Mouse (Mus musculus): Measurements from ENCODE around the gene Yjefn3. TPM values are rescaled to one million over a fixed set of nuclear protein-coding genes. Genes with fewer than 3 reads are reported as not detected.

Yjefn3 gene
- polyA plus RNA-seq, 1 experiment: 8.4 TPM

DNA sequence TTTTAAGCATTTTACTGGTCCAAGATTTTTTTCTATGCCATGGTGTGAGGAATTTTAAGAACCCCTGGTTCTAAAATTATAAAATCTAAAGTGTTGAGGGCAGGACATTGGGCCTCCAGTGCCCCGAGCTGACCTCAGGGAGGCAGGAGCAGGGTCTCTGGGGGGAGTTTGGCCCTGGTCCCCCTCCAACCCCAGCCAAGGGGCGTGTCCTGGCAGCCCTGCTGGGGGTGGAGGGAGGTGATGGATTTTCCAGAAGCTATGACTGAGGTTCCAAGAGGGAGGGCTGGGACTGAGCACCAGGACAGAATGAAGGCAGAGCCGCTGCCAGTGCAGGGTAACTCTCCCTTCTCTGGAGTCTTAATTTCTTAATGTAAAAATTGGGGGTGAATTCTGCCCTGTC is 24.5 kb downstream of the Yjefn3 start:
- no peaks in the 10 kb centered on the region for H3K4me1 ChIP-seq (ENCODE audit: control insufficient read depth, insufficient read depth, insufficient read length, low read length)
- H3K27ac ChIP-seq (replicated peaks; ENCODE audit: low read depth, low read length): no peak overlapping the region
- H3K4me3 ChIP-seq (ENCODE audit: insufficient read depth, low read depth, low read length): no peak overlapping the region

DNA sequence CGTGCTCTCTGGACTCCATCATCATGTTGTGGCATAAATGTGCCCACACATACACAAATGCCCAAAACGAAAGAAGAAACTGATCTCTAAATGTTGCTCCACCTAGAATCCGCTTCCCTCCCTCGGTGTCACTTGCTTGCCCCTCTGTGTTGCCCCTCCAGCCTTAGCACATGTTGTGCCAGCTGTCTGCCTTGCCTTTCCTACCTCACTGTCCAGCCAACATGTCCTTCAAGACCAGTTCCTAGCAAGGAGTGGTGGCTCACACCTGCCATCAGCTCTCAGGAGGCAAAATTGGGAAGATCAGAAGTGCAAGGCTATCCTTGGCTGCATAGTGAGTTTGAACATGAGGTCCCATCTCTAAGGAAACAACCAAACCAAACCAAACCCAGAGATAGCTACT is 25.1 kb downstream of the Yjefn3 start:
- H3K4me1 ChIP-seq (ENCODE audit: control insufficient read depth, insufficient read depth, insufficient read length, low read length): no peaks in the 10 kb centered on the region
- no peak overlapping the region for H3K27ac ChIP-seq (replicated peaks; ENCODE audit: low read depth, low read length)
- no peak overlapping the region for H3K4me3 ChIP-seq (ENCODE audit: insufficient read depth, low read depth, low read length)

DNA sequence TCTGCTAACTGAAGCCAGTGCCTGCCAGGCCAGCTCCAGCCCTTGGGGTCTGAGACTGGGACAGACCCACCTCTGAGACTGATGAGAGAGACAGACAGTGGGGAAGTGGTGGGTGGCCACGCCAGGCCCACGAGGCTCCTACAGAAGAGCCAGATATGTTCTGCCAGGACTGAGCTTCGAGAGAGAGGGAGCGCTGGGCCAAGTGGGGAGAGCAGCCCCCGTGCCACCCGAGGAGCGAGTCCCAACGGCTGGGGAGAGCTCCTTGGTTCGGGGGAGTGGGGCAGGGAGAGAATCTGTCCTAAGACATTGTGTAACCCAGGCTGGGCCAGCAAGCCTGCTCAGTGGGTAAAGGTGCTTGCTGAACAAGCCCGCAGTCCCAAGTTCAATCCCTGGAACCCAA is 25.5 kb downstream of the Yjefn3 start:
- Histone ChIP-seq H3K27ac (replicated peaks; ENCODE audit: low read depth, low read length) (no peak overlapping the region), H3K4me1 (ENCODE audit: control insufficient read depth, insufficient read depth, insufficient read length, low read length) (no peaks in the 10 kb centered on the region)

DNA sequence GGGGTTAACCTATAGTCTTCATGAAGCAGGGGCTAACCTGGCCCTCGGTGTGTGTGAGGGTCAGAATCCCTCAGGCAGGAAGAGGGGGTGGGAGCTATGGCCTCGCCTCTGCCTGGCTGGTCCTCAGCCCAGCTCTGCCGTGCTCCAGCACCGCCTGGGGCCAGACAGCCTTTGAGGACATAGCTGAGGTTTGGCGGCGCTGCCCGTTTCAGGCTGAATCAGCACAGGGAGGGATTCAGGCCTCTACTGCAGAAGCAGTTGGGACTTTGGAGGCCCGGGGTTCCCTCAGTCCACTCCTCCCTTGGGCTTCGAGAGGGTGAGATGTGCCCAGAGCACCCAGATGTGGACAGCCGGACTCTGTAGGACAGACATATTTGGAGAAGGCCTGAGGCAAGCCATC is 26.4 kb downstream of the Yjefn3 start:
- no peak overlapping the region for H3K4me3 ChIP-seq (ENCODE audit: insufficient read depth, low read depth, low read length)
- no peak overlapping the region for H3K27ac ChIP-seq (replicated peaks; ENCODE audit: low read depth, low read length)
- no peaks in the 10 kb centered on the region for H3K4me1 ChIP-seq (ENCODE audit: control insufficient read depth, insufficient read depth, insufficient read length, low read length)

More for the DNA sequence above, 25.5 kb downstream of the Yjefn3 start:
- H3K4me3 ChIP-seq (ENCODE audit: insufficient read depth, low read depth, low read length): no peak overlapping the region

DNA sequence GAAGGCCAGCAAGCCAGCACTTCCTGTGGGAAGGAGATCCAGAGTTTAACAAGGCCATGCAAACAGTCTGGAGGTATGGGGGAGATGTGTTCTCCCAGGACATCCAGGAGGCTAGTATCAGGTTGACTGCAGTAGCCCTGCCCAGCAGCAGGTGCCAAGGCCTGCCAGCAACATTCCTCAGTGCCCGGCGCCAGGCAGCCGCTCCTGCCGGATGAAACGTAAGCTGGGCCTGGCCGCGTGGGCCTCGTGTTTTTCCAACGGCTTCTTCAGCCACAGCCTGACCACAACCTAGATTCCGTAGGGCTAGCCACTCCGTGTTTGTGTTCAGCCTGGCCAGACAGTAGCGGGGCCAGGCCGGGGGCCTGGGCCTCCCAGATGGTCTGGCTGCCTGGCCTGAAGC is 27.9 kb downstream of the Yjefn3 start:
- H3K27ac ChIP-seq (replicated peaks; ENCODE audit: low read depth, low read length): no peak overlapping the region
- H3K4me3 ChIP-seq (ENCODE audit: insufficient read depth, low read depth, low read length): no peak overlapping the region
- H3K4me1 ChIP-seq (ENCODE audit: control insufficient read depth, insufficient read depth, insufficient read length, low read length): no peaks in the 10 kb centered on the region

DNA sequence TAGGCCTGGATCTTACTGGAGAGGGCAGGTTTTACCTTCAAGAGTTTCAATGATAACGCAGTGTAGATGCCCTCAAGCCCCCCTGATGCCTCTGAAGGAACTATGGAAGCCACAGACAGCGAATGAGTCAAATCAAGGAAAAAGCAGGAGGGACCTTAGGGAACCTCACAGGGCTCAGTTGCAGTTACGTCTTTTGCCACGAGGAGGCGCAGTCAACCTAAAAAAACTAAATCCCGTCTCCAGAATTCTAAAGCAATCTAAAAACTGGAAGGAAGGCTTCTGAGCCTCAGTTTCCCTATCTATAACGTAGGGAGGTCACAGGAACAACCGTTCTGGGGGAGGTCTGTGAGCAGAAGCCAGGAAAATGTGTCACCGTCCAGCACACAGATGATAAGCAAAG is 28.4 kb downstream of the Yjefn3 start:
- no peak overlapping the region for H3K27ac ChIP-seq (replicated peaks; ENCODE audit: low read depth, low read length)
- H3K4me1 ChIP-seq (ENCODE audit: control insufficient read depth, insufficient read depth, insufficient read length, low read length): no peaks in the 10 kb centered on the region
- H3K4me3 ChIP-seq (ENCODE audit: insufficient read depth, low read depth, low read length): no peak overlapping the region

DNA sequence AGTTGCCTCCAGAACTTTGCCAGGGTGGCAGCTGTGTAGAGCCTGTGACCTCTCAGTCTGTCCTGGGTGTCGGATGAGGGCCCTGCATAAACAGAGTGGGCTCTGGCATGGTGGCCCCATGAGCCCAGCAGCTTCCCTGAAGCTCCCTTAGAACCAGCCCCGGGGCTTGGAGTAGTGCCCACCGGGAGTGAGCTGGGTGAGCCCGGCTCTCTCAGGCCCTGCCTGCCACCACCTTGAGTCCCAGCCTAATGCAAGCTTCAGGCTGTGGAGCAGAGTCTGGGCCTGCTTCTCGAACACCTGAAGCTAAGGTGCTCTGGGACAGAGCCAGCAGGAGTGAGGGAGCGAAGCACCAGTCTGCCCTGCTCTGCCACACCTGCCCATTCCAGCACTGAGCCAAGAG is 31.6 kb downstream of the Yjefn3 start:
- Histone ChIP-seq H3K4me3 (ENCODE audit: insufficient read depth, low read depth, low read length) (no peak overlapping the region), H3K27ac (replicated peaks; ENCODE audit: low read depth, low read length) (no peak overlapping the region), H3K4me1 (ENCODE audit: control insufficient read depth, insufficient read depth, insufficient read length, low read length) (peaks cover 5% of the 10 kb centered on the region; the same call in 1 of the 2 replicates)

DNA sequence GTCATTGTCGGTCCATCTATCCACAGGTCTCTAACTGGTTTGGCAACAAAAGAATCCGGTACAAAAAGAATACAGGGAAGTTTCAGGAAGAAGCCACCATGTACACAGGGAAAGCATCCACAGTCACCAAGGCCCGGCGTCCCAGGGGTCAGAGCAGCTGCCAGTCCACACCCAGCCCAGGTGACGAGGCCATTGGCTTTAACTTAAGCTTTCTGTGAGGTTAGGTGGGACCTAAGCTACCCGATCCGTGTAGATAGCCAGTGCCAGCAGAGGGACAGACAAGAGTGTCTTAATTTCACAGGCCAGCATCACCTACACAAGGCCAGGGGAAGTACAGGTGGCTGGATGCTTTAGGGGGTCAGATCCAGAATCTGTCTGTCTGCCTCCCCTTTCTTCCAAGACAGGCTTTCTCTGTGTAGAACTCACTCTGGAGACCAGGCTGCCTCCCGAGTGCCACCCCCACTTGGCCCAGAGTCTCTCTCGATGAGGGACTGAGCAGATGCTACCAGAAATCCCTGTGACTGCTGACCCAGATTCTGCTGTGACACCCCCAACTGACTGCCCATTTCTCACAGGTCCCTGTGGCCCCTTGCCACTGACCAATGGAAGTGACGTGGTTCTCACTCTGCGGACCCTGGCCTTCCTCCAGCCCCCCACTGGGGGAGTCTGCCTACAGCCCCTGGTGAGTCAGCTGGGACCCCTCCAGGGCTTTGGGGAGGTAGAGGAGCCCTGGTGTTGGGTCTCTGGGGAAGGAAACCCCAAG is 32.3 kb downstream of the Yjefn3 start:
- peaks cover 5% of the 10 kb centered on the region; the same call in 1 of the 2 replicates for H3K4me1 ChIP-seq (ENCODE audit: control insufficient read depth, insufficient read depth, insufficient read length, low read length)
- no peak overlapping the region for H3K4me3 ChIP-seq (ENCODE audit: insufficient read depth, low read depth, low read length)
- H3K27ac ChIP-seq (replicated peaks; ENCODE audit: low read depth, low read length): no peak overlapping the region

DNA sequence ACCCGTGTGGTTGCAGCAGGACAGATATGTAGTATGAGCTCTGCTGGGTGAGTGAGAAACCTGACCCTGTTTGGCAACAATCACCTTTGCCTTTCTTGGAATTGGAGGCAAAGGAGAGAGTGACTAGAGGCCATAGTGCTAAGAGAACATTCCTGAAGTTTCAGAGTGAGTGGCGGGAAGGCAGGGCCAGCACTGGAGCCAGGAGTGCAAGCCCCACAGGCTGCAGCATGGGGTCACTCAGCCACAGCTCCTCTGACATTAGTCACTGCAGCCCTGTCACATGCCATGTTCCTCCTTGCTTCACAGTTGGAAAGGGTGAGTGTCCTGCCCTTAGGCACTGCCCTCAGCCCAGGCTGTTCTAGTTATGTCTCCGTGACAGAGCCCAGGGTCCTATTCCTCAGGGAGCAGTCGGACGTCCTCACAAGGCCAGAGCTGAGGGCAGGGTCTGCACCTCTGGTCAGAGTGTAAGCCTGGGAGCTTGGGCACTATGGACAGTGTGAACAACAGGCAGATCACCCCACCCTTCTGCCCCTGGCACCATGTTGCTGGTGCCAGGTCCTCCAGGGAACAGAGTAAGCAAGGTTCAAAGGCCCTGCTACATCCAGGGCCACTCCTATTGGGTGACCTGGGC is 34.7 kb downstream of the Yjefn3 start:
- H3K27ac ChIP-seq (replicated peaks; ENCODE audit: low read depth, low read length): no peak overlapping the region; the same call in 1 of the 2 replicates
- H3K4me1 ChIP-seq (ENCODE audit: control insufficient read depth, insufficient read depth, insufficient read length, low read length): peaks cover 5% of the 10 kb centered on the region; the same call in 1 of the 2 replicates
- no peak overlapping the region for H3K4me3 ChIP-seq (ENCODE audit: insufficient read depth, low read depth, low read length)

DNA sequence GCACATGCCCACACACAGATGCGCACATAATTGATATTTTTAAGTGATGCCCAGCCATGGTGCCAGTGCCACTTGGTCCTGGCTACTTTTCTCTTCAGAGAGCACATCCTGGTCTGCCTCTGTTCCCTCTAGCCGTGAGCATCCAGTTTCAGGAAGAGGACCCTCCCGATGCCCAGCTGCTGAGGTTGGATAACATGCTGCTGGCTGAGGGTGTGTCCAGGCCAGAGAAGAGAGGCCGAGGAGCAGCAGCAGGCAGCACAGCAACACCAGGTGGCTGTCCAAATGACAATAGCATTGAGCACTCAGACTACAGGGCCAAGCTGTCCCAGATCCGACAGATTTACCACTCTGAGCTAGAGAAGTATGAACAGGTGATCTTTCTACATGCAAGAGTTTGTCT is 38.3 kb downstream of the Yjefn3 start:
- H3K4me3 ChIP-seq (ENCODE audit: insufficient read depth, low read depth, low read length): no peak overlapping the region
- peaks cover 5% of the 10 kb centered on the region; the same call in 1 of the 2 replicates for H3K4me1 ChIP-seq (ENCODE audit: control insufficient read depth, insufficient read depth, insufficient read length, low read length)
- no peak overlapping the region for H3K27ac ChIP-seq (replicated peaks; ENCODE audit: low read depth, low read length)

DNA sequence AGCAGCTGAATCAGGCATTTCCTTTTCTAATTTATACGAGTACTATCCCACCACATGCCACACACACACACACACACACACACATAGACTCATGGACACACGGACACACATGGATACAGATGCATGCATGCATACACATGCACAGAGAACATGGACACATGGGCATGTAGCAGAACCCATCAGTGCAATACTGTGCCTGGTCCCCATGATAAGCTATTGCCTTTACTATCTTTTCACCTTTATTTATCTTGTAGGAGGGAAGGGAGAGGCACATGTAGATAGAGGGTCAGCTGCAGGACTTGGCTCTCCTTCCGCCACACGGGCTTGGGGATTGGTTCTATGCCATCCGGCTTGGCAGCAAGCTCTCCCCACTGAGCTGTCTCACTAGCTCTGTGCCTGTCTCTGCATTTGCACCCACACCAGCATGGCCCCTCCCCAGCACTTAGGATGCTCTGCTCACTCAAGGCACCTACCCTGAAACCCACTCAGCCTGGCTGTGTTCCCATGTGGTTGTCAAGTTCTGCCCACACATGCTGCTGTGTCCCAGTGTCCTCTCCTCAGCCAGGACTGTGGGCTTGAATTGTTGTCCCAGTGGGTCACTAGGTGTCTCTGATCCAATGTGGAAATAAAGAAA is 39.0 kb downstream of the Yjefn3 start:
- Histone ChIP-seq H3K27ac (replicated peaks; ENCODE audit: low read depth, low read length) (no peak overlapping the region), H3K4me1 (ENCODE audit: control insufficient read depth, insufficient read depth, insufficient read length, low read length) (peaks cover 5% of the 10 kb centered on the region; the same call in 1 of the 2 replicates), H3K4me3 (ENCODE audit: insufficient read depth, low read depth, low read length) (no peak overlapping the region)

DNA sequence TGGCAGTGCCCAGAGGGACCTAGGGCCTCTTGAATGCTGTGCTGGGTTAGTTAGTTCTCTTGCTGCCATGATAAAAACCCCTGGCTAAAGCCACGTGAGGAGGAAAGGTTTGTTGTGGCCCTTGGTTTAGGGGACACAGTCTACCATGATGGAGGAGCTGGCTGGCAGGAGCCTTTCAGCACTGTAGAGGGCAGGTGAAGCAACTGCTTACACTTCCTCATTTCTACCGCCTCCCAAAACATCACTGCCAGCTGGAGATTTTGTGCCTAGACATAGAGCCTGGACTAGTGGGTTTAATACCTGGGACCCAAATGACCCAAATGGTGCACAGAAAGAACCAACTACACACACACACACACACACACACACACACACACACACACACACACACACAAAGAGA is 41.3 kb downstream of the Yjefn3 start:
- no peak overlapping the region for H3K27ac ChIP-seq (replicated peaks; ENCODE audit: low read depth, low read length)
- H3K4me1 ChIP-seq (ENCODE audit: control insufficient read depth, insufficient read depth, insufficient read length, low read length): no peaks in the 10 kb centered on the region
- H3K4me3 ChIP-seq (ENCODE audit: insufficient read depth, low read depth, low read length): no peak overlapping the region

DNA sequence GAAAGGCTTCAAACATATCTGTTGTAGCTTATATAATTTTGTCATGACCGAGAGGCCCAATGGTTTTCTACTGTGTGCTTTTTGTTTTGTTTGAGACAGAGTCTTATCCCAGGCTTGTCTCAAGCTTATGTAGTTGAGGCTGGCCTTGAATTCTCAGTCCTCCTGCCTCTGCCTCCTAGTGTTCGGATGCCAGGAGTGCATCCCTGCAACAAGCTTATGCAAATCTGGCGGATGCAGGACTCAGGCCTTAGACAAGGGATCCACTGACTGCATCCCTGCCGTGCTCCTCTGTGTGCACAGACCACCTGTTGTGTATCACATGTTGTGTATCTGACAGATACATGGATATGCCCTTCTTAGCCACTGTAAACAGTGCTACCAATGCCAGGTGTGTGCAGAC is 41.7 kb downstream of the Yjefn3 start:
- H3K27ac ChIP-seq (replicated peaks; ENCODE audit: low read depth, low read length): no peak overlapping the region
- H3K4me3 ChIP-seq (ENCODE audit: insufficient read depth, low read depth, low read length): no peak overlapping the region
- no peaks in the 10 kb centered on the region for H3K4me1 ChIP-seq (ENCODE audit: control insufficient read depth, insufficient read depth, insufficient read length, low read length)

DNA sequence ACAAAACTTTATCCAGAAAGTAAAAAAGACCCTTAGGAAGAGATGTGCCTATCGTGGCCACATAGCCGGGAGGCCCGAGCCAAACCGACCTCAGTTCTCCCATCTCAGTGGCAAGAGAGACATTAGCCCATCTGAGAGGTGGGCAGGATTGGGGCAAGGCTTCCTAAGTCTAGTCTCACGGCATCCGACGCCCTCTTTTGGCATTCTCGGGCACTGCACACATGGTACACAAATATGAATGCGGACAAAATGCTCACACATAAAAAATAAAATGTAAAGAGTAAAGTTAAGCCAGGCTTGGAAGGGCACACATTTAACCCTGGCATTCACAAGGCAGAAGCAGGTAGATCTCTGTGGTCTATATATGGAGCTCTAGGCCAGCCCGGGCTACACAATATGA is 48.6 kb downstream of the Yjefn3 start:
- Histone ChIP-seq H3K4me3 (ENCODE audit: insufficient read depth, low read depth, low read length) (no peak overlapping the region), H3K27ac (replicated peaks; ENCODE audit: low read depth, low read length) (no peak overlapping the region), H3K4me1 (ENCODE audit: control insufficient read depth, insufficient read depth, insufficient read length, low read length) (no peaks in the 10 kb centered on the region)

DNA sequence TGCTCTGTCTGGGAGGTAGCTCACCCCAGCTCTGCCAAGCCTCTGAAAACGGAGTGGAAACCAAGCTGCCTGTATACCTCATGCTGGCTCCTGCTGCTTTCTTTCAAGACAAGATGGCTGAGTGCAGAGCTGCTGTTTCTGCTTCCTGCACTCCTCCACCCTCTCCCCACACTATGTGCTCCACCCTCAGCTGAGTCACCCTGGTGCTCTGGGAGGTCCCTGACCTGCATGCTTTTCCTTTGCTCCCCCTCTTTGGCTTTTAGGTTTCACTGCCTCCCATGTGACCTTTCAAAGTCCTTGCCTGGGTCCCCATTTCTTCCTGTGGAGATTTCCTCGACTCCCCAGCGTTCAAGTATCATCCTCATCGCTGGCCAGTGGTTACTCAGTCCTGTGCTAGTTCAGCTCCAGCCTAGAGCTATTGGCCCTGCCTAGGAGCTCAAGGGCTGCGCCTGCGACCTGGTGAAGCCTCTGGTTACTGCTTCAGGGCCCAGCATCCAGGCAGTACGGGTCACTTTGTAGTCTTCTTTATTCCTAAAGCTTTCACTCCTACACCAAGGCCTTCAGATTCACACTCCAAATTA is 51.5 kb downstream of the Yjefn3 start:
- Histone ChIP-seq H3K4me3 (ENCODE audit: insufficient read depth, low read depth, low read length) (no peak overlapping the region), H3K27ac (replicated peaks; ENCODE audit: low read depth, low read length) (no peak overlapping the region)

More for the DNA sequence above, 51.5 kb downstream of the Yjefn3 start:
- no peaks in the 10 kb centered on the region for H3K4me1 ChIP-seq (ENCODE audit: control insufficient read depth, insufficient read depth, insufficient read length, low read length)
